Mouse (Mus musculus): ENCODE measurements around the gene Metap1d. TPM values are rescaled to one million over a fixed set of nuclear protein-coding genes. Genes with fewer than 3 reads are reported as not detected.

Metap1d gene
- polyA plus RNA-seq, 1 experiment from 2014 or later = 35.1 TPM

- peak; percentile 93 for ATAC-seq (ENCODE audit: low FRiP score)
- peaks cover 99% of the 10 kb centered on the region for H3K27me3 ChIP-seq
- peak overlapping the region; percentile 44 for H3K9ac ChIP-seq
- under 1% methylated on average over 48 of the region's 60 CpGs for whole genome bisulfite sequencing
- peaks cover 14% of the 10 kb centered on the region for H3K4me1 ChIP-seq
- peak overlapping the region; percentile 41 for H3K4me3 ChIP-seq
- peak overlapping the region; percentile 57; the same call in 1 of the 2 replicates for H3K27ac ChIP-seq
- H3K36me3 ChIP-seq = no peaks in the 10 kb centered on the region
- H3K9me3 ChIP-seq (replicated peaks) = no peaks in the 10 kb centered on the region
- H3K4me2 ChIP-seq (replicated peaks) = peak overlapping the region; percentile 76
Observed at GRCm38 (mm10) chr2:71529511-71530351, 76.7 kb downstream of the Metap1d start.

- Histone ChIP-seq H3K4me2 (replicated peaks) (peak overlapping the region; percentile 76), H3K9me3 (replicated peaks) (no peaks in the 10 kb centered on the region), H3K4me3 (peak overlapping the region; percentile 41), H3K27me3 (peaks cover 97% of the 10 kb centered on the region), H3K27ac (no peak overlapping the region), H3K4me1 (peaks cover 14% of the 10 kb centered on the region), H3K9ac (no peak overlapping the region), H3K36me3 (no peaks in the 10 kb centered on the region)
- 1% methylated on average over 34 of the region's 34 CpGs for WGBS
- ATAC-seq (ENCODE audit: low FRiP score) = no peak
Observed at GRCm38 (mm10) chr2:71530391-71531123, 77.5 kb downstream of the Metap1d start.

- H3K9ac ChIP-seq = no peak overlapping the region
- peaks cover 95% of the 10 kb centered on the region for H3K27me3 ChIP-seq
- H3K27ac ChIP-seq = no peak overlapping the region
- H3K4me2 ChIP-seq (replicated peaks) = peak overlapping the region; percentile 76
- ATAC-seq (ENCODE audit: low FRiP score) = no peak
- no peaks in the 10 kb centered on the region for H3K36me3 ChIP-seq
- no peaks in the 10 kb centered on the region for H3K9me3 ChIP-seq (replicated peaks)
- peaks cover 14% of the 10 kb centered on the region for H3K4me1 ChIP-seq
- H3K4me3 ChIP-seq = peak overlapping the region; percentile 41
- WGBS = under 1% methylated on average over 12 of the region's 12 CpGs
Observed at GRCm38 (mm10) chr2:71531124-71531590, 78.1 kb downstream of the Metap1d start.

- Histone ChIP-seq H3K27ac (no peak overlapping the region), H3K27me3 (peaks cover 95% of the 10 kb centered on the region), H3K9me3 (replicated peaks) (no peaks in the 10 kb centered on the region), H3K36me3 (no peaks in the 10 kb centered on the region), H3K4me1 (peaks cover 14% of the 10 kb centered on the region), H3K4me2 (replicated peaks) (peak overlapping the region; percentile 11; the same call in 1 of the 2 replicates), H3K9ac (no peak overlapping the region), H3K4me3 (0 out of 2 replicates have a peak overlapping the region, but pooled peaks have one; percentile 11)
- 1% methylated on average over 43 of the region's 43 CpGs for WGBS
- no peak for ATAC-seq (ENCODE audit: low FRiP score)
Observed at GRCm38 (mm10) chr2:71531990-71532970, 79.2 kb downstream of the Metap1d start.

- H3K4me3 ChIP-seq = 0 out of 2 replicates have a peak overlapping the region, but pooled peaks have one; percentile 11
- peaks cover 95% of the 10 kb centered on the region for H3K27me3 ChIP-seq
- ATAC-seq (ENCODE audit: low FRiP score) = no peak
- no peak overlapping the region for H3K4me2 ChIP-seq (replicated peaks)
- H3K4me1 ChIP-seq = peaks cover 14% of the 10 kb centered on the region
- no peak overlapping the region for H3K27ac ChIP-seq
- H3K9ac ChIP-seq = no peak overlapping the region
- H3K9me3 ChIP-seq (replicated peaks) = no peaks in the 10 kb centered on the region
- 11% methylated on average over 5 of the region's 5 CpGs for WGBS
- no peaks in the 10 kb centered on the region for H3K36me3 ChIP-seq
Observed at GRCm38 (mm10) chr2:71533094-71533493, 80.0 kb downstream of the Metap1d start.

- H3K36me3 ChIP-seq = no peaks in the 10 kb centered on the region
- H3K4me1 ChIP-seq = peaks cover 5% of the 10 kb centered on the region
- no peak overlapping the region for H3K4me2 ChIP-seq (replicated peaks)
- no peaks in the 10 kb centered on the region for H3K9me3 ChIP-seq (replicated peaks)
- under 1% methylated on average over 20 of the region's 20 CpGs for WGBS
- ATAC-seq (ENCODE audit: low FRiP score) = no peak
- H3K27me3 ChIP-seq = peaks cover 95% of the 10 kb centered on the region
- no peak overlapping the region; the same call in 1 of the 2 replicates for H3K4me3 ChIP-seq
- no peak overlapping the region for H3K27ac ChIP-seq
- H3K9ac ChIP-seq = no peak overlapping the region
Observed at GRCm38 (mm10) chr2:71534242-71535052, 81.4 kb downstream of the Metap1d start.

GRCm38 (mm10) chr2:71540611-71541417 is 87.7 kb downstream of the Metap1d start:
- ATAC-seq (ENCODE audit: low FRiP score) = no peak
- H3K9ac ChIP-seq = 0 out of 2 replicates have a peak overlapping the region, but pooled peaks have one; percentile 29

GRCm38 (mm10) chr2:71541418-71542226 is 88.5 kb downstream of the Metap1d start:
- no peaks in the 10 kb centered on the region for H3K36me3 ChIP-seq
- 2% methylated on average over 37 of the region's 37 CpGs for WGBS
- no peaks in the 10 kb centered on the region for H3K9me3 ChIP-seq (replicated peaks)
- no peak for ATAC-seq (ENCODE audit: low FRiP score)
- H3K4me3 ChIP-seq = peak overlapping the region; percentile 15; the same call in 1 of the 2 replicates
- H3K27me3 ChIP-seq = peaks cover 94% of the 10 kb centered on the region
- 0 out of 2 replicates have a peak overlapping the region, but pooled peaks have one; percentile 29 for H3K9ac ChIP-seq
- no peak overlapping the region for H3K27ac ChIP-seq
- H3K4me2 ChIP-seq (replicated peaks) = peak overlapping the region; percentile 26
- peaks cover 26% of the 10 kb centered on the region for H3K4me1 ChIP-seq

More at GRCm38 (mm10) chr2:71540611-71541417, 87.7 kb downstream of the Metap1d start:
- Histone ChIP-seq H3K4me1 (peaks cover 20% of the 10 kb centered on the region), H3K4me2 (replicated peaks) (peak overlapping the region; percentile 26), H3K27ac (no peak overlapping the region), H3K27me3 (peaks cover 94% of the 10 kb centered on the region), H3K9me3 (replicated peaks) (no peaks in the 10 kb centered on the region), H3K36me3 (no peaks in the 10 kb centered on the region), H3K4me3 (peak overlapping the region; percentile 15; the same call in 1 of the 2 replicates)
- WGBS = 2% methylated on average over 47 of the region's 48 CpGs

GRCm38 (mm10) chr2:71542227-71542815 is 89.2 kb downstream of the Metap1d start:
- no peak for ATAC-seq (ENCODE audit: low FRiP score)
- no peak overlapping the region for H3K9ac ChIP-seq

More at GRCm38 (mm10) chr2:71542227-71542815, 89.2 kb downstream of the Metap1d start:
- 2% methylated on average over 11 of the region's 11 CpGs for WGBS
- Histone ChIP-seq H3K27ac (no peak overlapping the region), H3K4me3 (0 out of 2 replicates have a peak overlapping the region, but pooled peaks have one; percentile 17), H3K27me3 (peaks cover 94% of the 10 kb centered on the region), H3K36me3 (no peaks in the 10 kb centered on the region), H3K9me3 (replicated peaks) (no peaks in the 10 kb centered on the region), H3K4me1 (peaks cover 29% of the 10 kb centered on the region), H3K4me2 (replicated peaks) (peak overlapping the region; percentile 33)

All from hindbrain, embryonic 12.5 days (tissue).